Mouse (Mus musculus) left cerebral cortex, postnatal 14 days (tissue): Measurements from ENCODE around the gene Ptpdc1. TPM values are rescaled to one million over a fixed set of nuclear protein-coding genes. Genes with fewer than 3 reads are reported as not detected.

Source experiments
- DNase-seq, 2 experiments: peaks; one replicate each; pipeline ENCODE4 v3.0.0; 2021 to 2022; ENCODE audit warnings: low spot score in 2 of 2, mixed read lengths in 1 of 2
- intact Hi-C: fragments of 180-260 bp; cut with DNase I; formaldehyde crosslinking; loops from one replicate; pipeline ENCODE4 v1.15.1; 2025
- total RNA-seq, 2 experiments: library from RNA; stranded (reverse); gene quantifications; 2 replicates each; pipeline ENCODE4 v1.2.3; 2021

Ptpdc1 gene
- total RNA-seq, 2 experiments from 2014 or later: 22.7 to 25.5 TPM

GRCm38 (mm10) chr13:48658588-48659253, 33.3 kb upstream of the Ptpdc1 start:
- DNase-seq: no peak
- intact Hi-C loops: loop anchor here (10.0 kb wide), 1 partner anchor 336 kb away; no protein-coding TSS in a partner anchor

- intact Hi-C loops: loop anchor here (10.0 kb wide), 1 partner anchor 337 kb away; no protein-coding TSS in a partner anchor
- no peak for DNase-seq
These were observed 32.3 kb upstream of the Ptpdc1 start for GRCm38 (mm10) chr13:48657791-48658190.

- intact Hi-C loops: loop anchor here (2.0 to 10.0 kb wide), 2 partner anchors 145 to 339 kb away; no protein-coding TSS in a partner anchor
These were observed 30.2 kb upstream of the Ptpdc1 start for GRCm38 (mm10) chr13:48655637-48656036.

GRCm38 (mm10) chr13:48653788-48654770, 28.6 kb upstream of the Ptpdc1 start:
- peak; percentile 63 to 82 for DNase-seq
- intact Hi-C loops: loop anchor here (2.0 to 10.0 kb wide), 3 partner anchors 147 to 518 kb away; no protein-coding TSS in a partner anchor

More at GRCm38 (mm10) chr13:48655637-48656036, 30.2 kb upstream of the Ptpdc1 start:
- peak; percentile 69 to 75 for DNase-seq

- DNase-seq: no peak
- intact Hi-C loops: loop anchor here (5.0 to 10.0 kb wide), 2 partner anchors 343 to 521 kb away; no protein-coding TSS in a partner anchor
These were observed 25.9 kb upstream of the Ptpdc1 start for GRCm38 (mm10) chr13:48651132-48652065.

GRCm38 (mm10) chr13:48650615-48651014, 25.2 kb upstream of the Ptpdc1 start:
- intact Hi-C loops: loop anchor here (5.0 to 10.0 kb wide), 2 partner anchors 344 to 522 kb away; no protein-coding TSS in a partner anchor
- peak in 1 of 2 experiments; percentile 25 for DNase-seq

- intact Hi-C loops: loop anchor here (10.0 kb wide), 1 partner anchor 1342 kb away; no protein-coding TSS in a partner anchor
- DNase-seq: no peak
These were observed 21.2 kb upstream of the Ptpdc1 start for GRCm38 (mm10) chr13:48646696-48647095.

GRCm38 (mm10) chr13:48643991-48644390, 18.5 kb upstream of the Ptpdc1 start:
- no peak for DNase-seq
- intact Hi-C loops: loop anchor here (10.0 kb wide), 1 partner anchor 1339 kb away; no protein-coding TSS in a partner anchor

- intact Hi-C loops: loop anchor here (10.0 kb wide), 1 partner anchor 1338 kb away; no protein-coding TSS in a partner anchor
- no peak for DNase-seq
These were observed 17.6 kb upstream of the Ptpdc1 start for GRCm38 (mm10) chr13:48643072-48643471.

GRCm38 (mm10) chr13:48639570-48639969, 14.1 kb upstream of the Ptpdc1 start:
- intact Hi-C loops: loop anchor here (1.0 kb wide), 1 partner anchor 111 kb away; no protein-coding TSS in a partner anchor
- peak; percentile 81 to 85 for DNase-seq

- intact Hi-C loops: no loop called here
These were observed 12.2 kb upstream of the Ptpdc1 start for GRCm38 (mm10) chr13:48637706-48638105.

GRCm38 (mm10) chr13:48631691-48632090, 6.2 kb upstream of the Ptpdc1 start:
- no peak for DNase-seq
- intact Hi-C loops: no loop called here

More at GRCm38 (mm10) chr13:48637706-48638105, 12.2 kb upstream of the Ptpdc1 start:
- DNase-seq: no peak

GRCm38 (mm10) chr13:48624968-48625398, 481 bp downstream of the Ptpdc1 start:
- intact Hi-C loops: no loop called here

GRCm38 (mm10) chr13:48618890-48619289, 6.6 kb downstream of the Ptpdc1 start:
- intact Hi-C loops: no loop called here
- DNase-seq: no peak

More at GRCm38 (mm10) chr13:48624968-48625398, 481 bp downstream of the Ptpdc1 start:
- DNase-seq: no peak

- intact Hi-C loops: no loop called here
- no peak for DNase-seq
These were observed 7.7 kb downstream of the Ptpdc1 start for GRCm38 (mm10) chr13:48617774-48618173.

- DNase-seq: no peak
- intact Hi-C loops: no loop called here
These were observed 10.9 kb downstream of the Ptpdc1 start for GRCm38 (mm10) chr13:48614525-48614924.

- intact Hi-C loops: no loop called here
- DNase-seq: no peak
These were observed 16.4 kb downstream of the Ptpdc1 start for GRCm38 (mm10) chr13:48609106-48609505.

GRCm38 (mm10) chr13:48604591-48604990, 20.9 kb downstream of the Ptpdc1 start:
- intact Hi-C loops: no loop called here
- DNase-seq: no peak
